Mouse (Mus musculus) limb, embryonic 11.5 days (tissue): ENCODE data around the gene Elmo1. TPM values are rescaled to one million over a fixed set of nuclear protein-coding genes. Genes with fewer than 3 reads are reported as not detected.

Experiments
- ATAC-seq: fragments of 200-750 bp; cut with Nextera tagmentation; 2 replicates; pipeline ENCODE4 v1.8.0; 2017; ENCODE audit warnings: low read depth; ENCODE audit not compliant: insufficient number of reproducible peaks, low FRiP score, low TSS enrichment
- DNase-seq: peaks from one replicate; pipeline ENCODE4 v3.0.0-alpha.2; 2015; ENCODE audit warnings: low spot score
- H3K27ac ChIP-seq: fragments of 300-500 bp; sonication (generic); replicated peaks from 2 replicates; pipeline ENCODE4 v1.5.1; 2014; ENCODE audit warnings: low read depth, mild to moderate bottlenecking, low read length
- H3K27me3 ChIP-seq: fragments of 300-500 bp; sonication (generic); 2 replicates; pipeline ENCODE4 v1.6.1; 2014; ENCODE audit warnings: mild to moderate bottlenecking, low read length, mixed read lengths; ENCODE audit not compliant: control insufficient read depth, insufficient read depth
- H3K36me3 ChIP-seq: fragments of 300-500 bp; sonication (generic); 2 replicates; pipeline ENCODE4 v1.6.1; 2014; ENCODE audit warnings: mild to moderate bottlenecking, low read length, moderate library complexity, mixed read lengths; ENCODE audit not compliant: control insufficient read depth, insufficient read depth
- H3K4me1 ChIP-seq: fragments of 300-500 bp; sonication (generic); 2 replicates; pipeline ENCODE4 v1.6.1; 2014; ENCODE audit warnings: low read length, mixed read lengths; ENCODE audit not compliant: control insufficient read depth, insufficient read depth
- H3K4me2 ChIP-seq: fragments of 300-500 bp; sonication (generic); 2 replicates; pipeline ENCODE4 v1.6.1; 2014; ENCODE audit warnings: low read depth, mild to moderate bottlenecking, moderate library complexity; ENCODE audit not compliant: severe bottlenecking
- H3K4me3 ChIP-seq: fragments of 300-500 bp; sonication (generic); 2 replicates; pipeline ENCODE4 v1.5.1; 2014; ENCODE audit warnings: low read depth, low read length
- H3K9ac ChIP-seq: fragments of 300-500 bp; sonication (generic); 2 replicates; pipeline ENCODE4 v1.6.1; 2014; ENCODE audit warnings: mild to moderate bottlenecking, low read length
- H3K9me3 ChIP-seq: fragments of 300-500 bp; sonication (generic); 2 replicates; pipeline ENCODE4 v1.6.1; 2016; ENCODE audit warnings: low read length; ENCODE audit not compliant: control insufficient read depth
- WGBS: fragments of 180-500 bp; shearing (Covaris S2); extraction: QIAGEN DNeasy Blood & Tissue Kit; methylation state at CpG from one replicate; pipeline ENCODE4 v1.1.7; 2014; 5-methylcytosine and 5-hydroxymethylcytosine counted together
- polyA plus RNA-seq: library from polyadenylated mRNA; unstranded; fragments of >200 nt; fragmentation: Nextera tagmentation; extraction: Ambion mirVana; gene quantifications from 2 replicates; pipeline ENCODE4 v1.2.1, GENCODE M21; 2014

Elmo1 gene
- polyA plus RNA-seq, 1 experiment from 2014 or later = 9.6 TPM

DNA sequence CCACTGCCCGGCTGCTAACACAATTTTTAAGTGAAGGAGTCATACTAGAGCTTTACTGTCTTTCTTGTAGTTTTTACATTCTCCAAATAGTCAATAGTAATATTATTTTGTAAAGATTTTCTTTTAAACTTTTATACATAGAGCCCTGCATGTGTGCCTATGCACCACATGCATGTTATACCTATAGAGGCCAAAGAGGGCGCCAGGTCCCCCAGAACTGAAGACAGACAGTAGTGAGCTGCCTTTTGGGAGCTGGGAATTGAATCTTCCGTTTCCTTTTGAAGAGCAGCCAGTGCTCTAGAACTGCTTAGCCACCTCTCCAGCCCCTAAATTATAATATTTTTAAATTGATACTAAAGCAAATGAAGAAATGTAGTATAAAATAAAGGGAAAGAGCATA is 398.7 kb downstream of the Elmo1 start:
- no peaks in the 10 kb centered on the region for H3K27me3 ChIP-seq
- no peaks in the 10 kb centered on the region for H3K36me3 ChIP-seq
- ATAC-seq = no peak
- no peak overlapping the region for H3K4me3 ChIP-seq
- no peak for DNase-seq
- no peak overlapping the region for H3K9ac ChIP-seq
- H3K9me3 ChIP-seq = no peaks in the 10 kb centered on the region
- H3K4me2 ChIP-seq = no peak overlapping the region
- no peak overlapping the region for H3K27ac ChIP-seq
- 72% methylated on average over 3 of the region's 3 CpGs for WGBS
- no peaks in the 10 kb centered on the region for H3K4me1 ChIP-seq

DNA sequence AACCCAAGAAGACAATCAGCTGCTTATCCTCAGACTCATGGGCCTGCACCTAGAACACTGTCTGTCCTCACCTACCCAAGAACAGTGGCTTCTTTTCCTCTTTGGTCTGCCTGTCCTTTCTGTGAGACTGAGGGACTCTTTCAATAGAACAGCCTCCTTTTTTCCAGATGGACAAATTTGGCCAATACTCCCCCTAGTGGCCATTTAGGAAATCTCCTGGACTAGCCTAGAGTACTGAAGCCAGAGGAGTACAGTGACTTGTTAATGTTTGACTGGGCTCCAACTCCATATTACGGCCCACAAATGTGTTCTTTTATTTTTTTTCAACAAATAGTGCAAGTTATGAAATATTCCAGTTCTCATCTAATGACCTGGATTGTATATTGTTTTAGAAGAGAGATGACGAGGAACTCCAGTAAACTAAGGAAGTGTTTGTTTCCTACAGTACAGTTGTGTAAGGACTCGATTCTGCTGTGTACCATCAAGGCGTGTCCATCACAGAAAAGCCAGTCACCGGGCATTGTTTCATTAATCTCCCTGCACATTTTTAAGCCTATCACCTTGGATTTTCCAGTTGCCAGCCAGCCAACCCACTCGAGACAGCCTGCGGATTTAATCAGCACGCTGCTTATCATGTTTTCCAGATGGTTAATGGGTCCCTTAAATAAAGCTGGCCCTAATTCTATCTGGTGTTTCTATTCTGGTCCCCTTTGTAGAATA is 399.5 kb downstream of the Elmo1 start:
- WGBS = 81% methylated on average over 8 of the region's 8 CpGs
- H3K27ac ChIP-seq = no peak overlapping the region

GRCm38 (mm10) chr13:20490860-20491594 is 400.6 kb downstream of the Elmo1 start:
- no peaks in the 10 kb centered on the region for H3K27me3 ChIP-seq
- WGBS = 73% methylated on average over 5 of the region's 5 CpGs
- no peaks in the 10 kb centered on the region for H3K36me3 ChIP-seq
- no peak overlapping the region for H3K4me2 ChIP-seq
- no peak overlapping the region for H3K27ac ChIP-seq
- H3K4me3 ChIP-seq = no peak overlapping the region
- DNase-seq = no peak
- ATAC-seq = no peak
- H3K9me3 ChIP-seq = no peaks in the 10 kb centered on the region
- no peak overlapping the region for H3K9ac ChIP-seq
- H3K4me1 ChIP-seq = no peaks in the 10 kb centered on the region

More for the DNA sequence above, 399.5 kb downstream of the Elmo1 start:
- Histone ChIP-seq H3K9ac (no peak overlapping the region), H3K9me3 (no peaks in the 10 kb centered on the region), H3K27me3 (no peaks in the 10 kb centered on the region), H3K4me1 (no peaks in the 10 kb centered on the region), H3K36me3 (no peaks in the 10 kb centered on the region), H3K4me3 (no peak overlapping the region), H3K4me2 (no peak overlapping the region)
- ATAC-seq = no peak
- DNase-seq = no peak

GRCm38 (mm10) chr13:20491666-20492065 is 401.3 kb downstream of the Elmo1 start:
- no peaks in the 10 kb centered on the region for H3K4me1 ChIP-seq
- no peaks in the 10 kb centered on the region for H3K36me3 ChIP-seq
- 70% methylated on average over 3 of the region's 3 CpGs for WGBS
- H3K4me3 ChIP-seq = no peak overlapping the region
- H3K4me2 ChIP-seq = no peak overlapping the region
- no peak overlapping the region for H3K27ac ChIP-seq
- H3K9me3 ChIP-seq = no peaks in the 10 kb centered on the region
- ATAC-seq (no peak), DNase-seq (no peak)
- no peaks in the 10 kb centered on the region for H3K27me3 ChIP-seq
- no peak overlapping the region for H3K9ac ChIP-seq

DNA sequence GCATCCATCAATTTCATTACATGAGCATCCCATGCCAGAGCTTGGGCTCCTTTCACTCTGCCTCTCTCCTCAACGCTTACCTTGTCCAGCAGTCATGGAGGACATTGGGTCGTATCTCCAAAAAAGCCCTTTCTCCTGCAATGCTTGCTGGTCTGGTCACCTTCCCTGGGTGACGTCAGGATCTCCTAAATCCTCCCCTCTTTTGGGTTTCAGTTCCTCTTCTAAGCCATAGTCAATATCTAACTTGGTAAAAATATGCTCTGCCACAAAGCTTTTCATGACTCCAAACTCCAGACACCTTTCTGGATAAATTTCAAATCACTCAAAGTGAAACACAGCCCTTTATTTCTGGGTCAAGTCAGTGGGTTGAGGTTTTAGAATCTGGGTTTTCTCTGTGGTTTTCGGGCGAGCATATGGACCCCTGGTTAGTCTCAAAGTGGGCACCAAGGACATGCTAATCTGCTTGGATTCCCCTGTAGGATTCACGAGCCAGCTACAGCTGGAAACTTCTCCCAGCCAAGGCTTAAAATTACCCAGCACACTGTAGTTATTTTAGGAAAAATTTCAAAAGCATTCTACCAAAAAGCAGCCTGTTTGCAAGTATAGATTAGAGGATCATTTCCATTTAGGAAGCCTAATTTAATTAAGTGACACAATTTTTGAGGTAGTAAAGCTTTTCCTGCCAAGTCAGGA is 403.8 kb downstream of the Elmo1 start:
- Histone ChIP-seq H3K4me2 (no peak overlapping the region), H3K4me3 (no peak overlapping the region), H3K36me3 (no peaks in the 10 kb centered on the region), H3K4me1 (no peaks in the 10 kb centered on the region), H3K9ac (no peak overlapping the region), H3K9me3 (no peaks in the 10 kb centered on the region), H3K27ac (no peak overlapping the region), H3K27me3 (no peaks in the 10 kb centered on the region)
- no peak for ATAC-seq
- 84% methylated on average over 6 of the region's 6 CpGs for WGBS
- DNase-seq = no peak

- Histone ChIP-seq H3K4me1 (no peaks in the 10 kb centered on the region), H3K4me2 (no peak overlapping the region), H3K9me3 (no peaks in the 10 kb centered on the region), H3K4me3 (no peak overlapping the region), H3K27ac (no peak overlapping the region), H3K9ac (no peak overlapping the region), H3K36me3 (no peaks in the 10 kb centered on the region), H3K27me3 (no peaks in the 10 kb centered on the region)
- DNase-seq = no peak
- ATAC-seq = no peak
Measured at GRCm38 (mm10) chr13:20501923-20502322, 411.5 kb downstream of the Elmo1 start.

DNA sequence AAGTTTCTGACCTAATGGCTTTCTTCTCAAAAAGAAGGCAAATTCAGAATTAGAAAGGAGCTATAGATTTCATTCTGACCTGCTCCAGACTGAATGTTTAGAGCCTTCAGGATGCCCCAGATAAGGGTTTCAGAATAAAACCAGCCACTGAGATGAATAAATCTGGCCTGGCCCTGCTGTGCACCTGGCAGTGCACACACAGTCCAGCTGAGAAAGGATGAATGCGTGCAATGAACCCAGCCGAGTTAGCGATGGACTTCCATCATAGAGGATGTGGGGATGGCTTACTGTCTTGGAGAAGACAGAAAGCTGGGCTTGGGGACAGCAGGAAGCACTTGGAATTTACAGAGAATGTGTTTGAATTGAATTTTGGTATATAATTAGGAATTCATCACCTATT is 413.0 kb downstream of the Elmo1 start:
- Histone ChIP-seq H3K9me3 (no peaks in the 10 kb centered on the region), H3K27ac (no peak overlapping the region), H3K9ac (no peak overlapping the region), H3K36me3 (no peaks in the 10 kb centered on the region), H3K4me1 (no peaks in the 10 kb centered on the region), H3K27me3 (no peaks in the 10 kb centered on the region), H3K4me2 (no peak overlapping the region), H3K4me3 (no peak overlapping the region)
- ATAC-seq = no peak
- WGBS = 90% methylated on average over 3 of the region's 3 CpGs
- no peak for DNase-seq

- Histone ChIP-seq H3K9ac (no peak overlapping the region), H3K4me1 (no peaks in the 10 kb centered on the region), H3K27me3 (no peaks in the 10 kb centered on the region), H3K27ac (no peak overlapping the region), H3K9me3 (no peaks in the 10 kb centered on the region), H3K36me3 (no peaks in the 10 kb centered on the region), H3K4me3 (no peak overlapping the region), H3K4me2 (no peak overlapping the region)
- WGBS = 60% methylated on average over 10 of the region's 10 CpGs
- DNase-seq (no peak), ATAC-seq (no peak)
Measured at GRCm38 (mm10) chr13:20507381-20508129, 417.2 kb downstream of the Elmo1 start.
